Mouse (Mus musculus): Measurements from ENCODE around the gene Insl5.

DNA sequence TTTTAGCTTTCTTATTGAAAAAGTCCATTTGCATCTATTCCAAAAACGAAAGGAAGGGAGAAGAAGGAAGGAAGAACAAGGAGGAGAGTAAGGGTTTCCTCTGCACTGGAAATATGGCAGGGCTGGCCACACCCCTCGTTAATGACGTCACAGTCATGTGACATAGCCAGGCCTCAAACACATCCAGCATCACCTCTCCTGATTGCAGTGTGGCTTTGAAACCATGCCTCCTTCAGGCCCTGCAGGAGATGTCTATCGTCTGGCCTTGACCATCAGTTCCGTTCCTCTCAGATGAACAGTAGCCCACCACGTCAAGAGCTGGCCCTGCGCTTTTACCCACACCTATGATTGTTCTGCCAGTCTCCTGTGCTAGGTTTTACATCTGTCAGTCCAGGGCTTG, 40.5 kb downstream of the Insl5 start:
- TF ChIP-seq POLR2A (IDR thresholded peaks at IDR 0.05; ENCODE audit: insufficient read length, low read depth) (no peak), E2F4 (IDR thresholded peaks at IDR 0.05; ENCODE audit: insufficient read depth) (no peak), USF1 (IDR thresholded peaks at IDR 0.05; ENCODE audit: low read depth) (no peak)

All from myocyte (in vitro differentiated cells).